Mouse (Mus musculus): Measurements from ENCODE around the gene Gm10375.
"Not testable (repeated sequence)": the region's sequence is repeated elsewhere in the genome, so short reads cannot be mapped to it uniquely, and the experiment has no call there.

The Gm10375 gene

GRCm38 (mm10) chr14:43607913-43608312 is at the start of gene Gm10375:
TSS of gene Gm10375 (minus strand) at chr14:43608013.
- not testable (repeated sequence) for DNase-seq (ENCODE audit: low spot score)

- DNase-seq (ENCODE audit: low spot score): not testable (repeated sequence)
Measured at GRCm38 (mm10) chr14:43579046-43579445, 28.8 kb downstream of the Gm10375 start, which contains the start of gene Gm17654. TSS of gene Gm17654 (minus strand) at chr14:43579146.

- peak; percentile 2 for DNase-seq (ENCODE audit: low spot score)
Measured at GRCm38 (mm10) chr14:43577969-43578368, 29.8 kb downstream of the Gm10375 start.

Data from ovary, postnatal 36 days (tissue).